Mouse (Mus musculus) liver, embryonic 13.5 days (tissue): Measurements from ENCODE around the gene Cass4. TPM values are rescaled to one million over a fixed set of nuclear protein-coding genes. Genes with fewer than 3 reads are reported as not detected.

ENCODE experiments used
- ATAC-seq: fragments of 200-750 bp; cut with Nextera tagmentation; 2 replicates; pipeline ENCODE4 v1.8.0; 2017; ENCODE audit warnings: low read depth, mild to moderate bottlenecking, moderate number of reproducible peaks, moderate library complexity
- DNase-seq: peaks from one replicate; pipeline ENCODE4 v3.0.0; 2022
- H3K27ac ChIP-seq: fragments of 300-500 bp; sonication (generic); 2 replicates; pipeline ENCODE4 v1.5.1; 2015; ENCODE audit warnings: moderate library complexity, mild to moderate bottlenecking, inconsistent platforms
- H3K27me3 ChIP-seq: fragments of 300-500 bp; sonication (generic); 2 replicates; pipeline ENCODE4 v1.6.1; 2015; ENCODE audit warnings: mild to moderate bottlenecking, inconsistent platforms
- H3K36me3 ChIP-seq: fragments of 300-500 bp; sonication (generic); 2 replicates; pipeline ENCODE4 v1.6.1; 2015; ENCODE audit warnings: mild to moderate bottlenecking, inconsistent platforms
- H3K4me1 ChIP-seq: fragments of 300-500 bp; sonication (generic); replicated peaks from 2 replicates; pipeline ENCODE4 v1.6.1; 2015; ENCODE audit warnings: inconsistent platforms
- H3K4me2 ChIP-seq: fragments of 300-500 bp; sonication (generic); 2 replicates; pipeline ENCODE4 v1.6.1; 2015; ENCODE audit warnings: inconsistent platforms, mild to moderate bottlenecking, moderate library complexity
- H3K4me3 ChIP-seq: fragments of 300-500 bp; sonication (generic); replicated peaks from 2 replicates; pipeline ENCODE4 v1.5.1; 2015; ENCODE audit warnings: mild to moderate bottlenecking, inconsistent platforms
- H3K9ac ChIP-seq: fragments of 300-500 bp; sonication (generic); 2 replicates; pipeline ENCODE4 v1.6.1; 2015; ENCODE audit warnings: mild to moderate bottlenecking, inconsistent platforms
- H3K9me3 ChIP-seq: fragments of 300-500 bp; sonication (generic); replicated peaks from 2 replicates; pipeline ENCODE4 v1.6.1; 2016; ENCODE audit warnings: inconsistent platforms
- WGBS: fragments of 180-500 bp; shearing (Covaris S2); methylation state at CpG from one replicate; pipeline ENCODE4 v1.1.7; 2015; ENCODE audit not compliant: insufficient replicate concordance; 5-methylcytosine and 5-hydroxymethylcytosine counted together
- polyA plus RNA-seq: library from polyadenylated mRNA; unstranded; fragments of >200 nt; fragmentation: Nextera tagmentation; extraction: Ambion mirVana; gene quantifications from 2 replicates; pipeline ENCODE4 v1.2.1, GENCODE M21; 2015

The Cass4 gene
- polyA plus RNA-seq, 1 experiment from 2014 or later, result 0.61 TPM

DNA sequence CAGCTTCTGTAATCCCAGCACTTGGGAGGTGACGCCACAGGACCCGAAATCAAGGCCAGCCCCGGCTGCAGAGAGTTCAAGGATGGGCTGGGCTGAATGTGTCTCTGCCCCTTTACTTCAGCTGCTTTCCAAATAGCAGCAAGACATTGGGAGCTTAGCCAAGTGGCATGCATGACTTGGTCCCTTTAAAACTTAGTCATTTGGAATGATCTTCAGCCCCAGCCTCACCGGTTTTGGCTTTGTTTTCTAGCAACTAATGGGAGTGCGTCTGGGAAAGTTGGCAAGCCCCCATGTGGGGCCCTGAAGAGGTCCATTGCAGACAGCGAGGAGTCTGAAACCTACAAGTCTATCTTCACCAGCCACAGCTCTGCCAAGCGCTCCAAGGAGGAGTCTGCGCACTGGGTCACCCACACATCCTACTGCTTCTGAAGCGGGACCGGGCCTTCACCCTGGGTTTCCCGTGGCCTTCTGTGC, 74.8 kb downstream of the Cass4 start:
- Histone ChIP-seq H3K36me3 (peaks cover 64% of the 10 kb centered on the region), H3K9ac (no peak overlapping the region), H3K4me1 (no peaks in the 10 kb centered on the region), H3K4me2 (no peak overlapping the region), H3K27me3 (no peaks in the 10 kb centered on the region), H3K27ac (no peak overlapping the region), H3K4me3 (no peak overlapping the region), H3K9me3 (no peaks in the 10 kb centered on the region)
- WGBS, result 88% methylated on average over 11 of the region's 11 CpGs
- DNase-seq (no peak), ATAC-seq (no peak)

GRCm38 (mm10) chr2:172472318-172472717, 78.7 kb downstream of the Cass4 start, which contains the start of gene Fam209:
Fam209 (plus strand) TSS chr2:172472520.
- WGBS, result 80% methylated on average over 11 of the region's 11 CpGs
- Histone ChIP-seq H3K4me3 (no peak within 1 kb of the TSS), H3K4me2 (no peak within 1 kb of the TSS), H3K4me1 (0 out of 2 replicates have a peak, but pooled peaks cover 6% of the 10 kb centered on the region), H3K9me3 (no peaks in the 10 kb centered on the region), H3K36me3 (peaks cover 28% of the 10 kb centered on the region), H3K27ac (no peak within 1 kb of the TSS), H3K27me3 (no peaks in the 10 kb centered on the region), H3K9ac (no peak within 1 kb of the TSS)
- DNase-seq (no peak), ATAC-seq (no peak)

GRCm38 (mm10) chr2:172473591-172473990, 80.0 kb downstream of the Cass4 start:
- WGBS, result 71% methylated on average over 8 of the region's 8 CpGs
- no peaks in the 10 kb centered on the region for H3K9me3 ChIP-seq
- H3K9ac ChIP-seq, result no peak overlapping the region
- H3K27me3 ChIP-seq, result no peaks in the 10 kb centered on the region
- no peak overlapping the region for H3K4me2 ChIP-seq
- H3K36me3 ChIP-seq, result peaks cover 15% of the 10 kb centered on the region
- no peak overlapping the region for H3K27ac ChIP-seq
- H3K4me1 ChIP-seq, result 0 out of 2 replicates have a peak, but pooled peaks cover 6% of the 10 kb centered on the region
- DNase-seq, result no peak
- no peak for ATAC-seq
- no peak overlapping the region for H3K4me3 ChIP-seq

- DNase-seq (no peak), ATAC-seq (no peak)
- H3K4me3 ChIP-seq, result no peak overlapping the region
- no peaks in the 10 kb centered on the region for H3K9me3 ChIP-seq
- no peak overlapping the region for H3K4me2 ChIP-seq
- H3K36me3 ChIP-seq, result peaks cover 1% of the 10 kb centered on the region
- no peak overlapping the region for H3K9ac ChIP-seq
- no peak overlapping the region for H3K27ac ChIP-seq
- 26% methylated on average over 6 of the region's 6 CpGs for WGBS
- H3K27me3 ChIP-seq, result no peaks in the 10 kb centered on the region
- H3K4me1 ChIP-seq, result 0 out of 2 replicates have a peak, but pooled peaks cover 6% of the 10 kb centered on the region
Measured at GRCm38 (mm10) chr2:172474970-172475369, 81.4 kb downstream of the Cass4 start.

- no peak for DNase-seq
- WGBS, result 21% methylated on average over 10 of the region's 10 CpGs
Measured at GRCm38 (mm10) chr2:172476707-172477260, 83.2 kb downstream of the Cass4 start.

DNA sequence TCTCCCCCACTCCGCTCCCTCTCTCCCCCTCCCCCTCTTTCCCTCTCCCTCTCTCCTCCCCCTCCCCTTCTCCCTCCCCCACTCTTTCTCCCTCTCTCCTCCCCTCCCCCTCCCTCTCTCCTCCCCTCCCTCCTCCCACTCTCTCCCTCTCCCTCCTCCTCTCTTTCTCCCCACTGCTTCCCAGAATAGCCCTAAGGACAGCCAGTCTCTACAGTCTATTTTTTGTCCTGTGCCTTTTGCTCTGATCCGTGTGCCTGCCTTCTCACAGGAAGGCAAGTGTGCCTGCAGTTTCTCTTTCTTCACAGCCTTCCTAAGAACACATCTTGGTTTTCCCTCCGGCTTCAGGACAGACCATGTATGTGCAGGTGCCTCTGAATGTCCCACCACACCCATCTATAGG, 83.8 kb downstream of the Cass4 start:
- no peaks in the 10 kb centered on the region for H3K27me3 ChIP-seq
- no peak overlapping the region for H3K9ac ChIP-seq
- no peak overlapping the region for H3K27ac ChIP-seq
- H3K4me3 ChIP-seq, result no peak overlapping the region
- H3K9me3 ChIP-seq, result no peaks in the 10 kb centered on the region
- H3K4me2 ChIP-seq, result no peak overlapping the region
- ATAC-seq, result no peak
- DNase-seq, result no peak
- WGBS, result 46% methylated on average over 3 of the region's 3 CpGs
- H3K4me1 ChIP-seq, result 0 out of 2 replicates have a peak, but pooled peaks cover 6% of the 10 kb centered on the region
- no peaks in the 10 kb centered on the region for H3K36me3 ChIP-seq

More at GRCm38 (mm10) chr2:172476707-172477260, 83.2 kb downstream of the Cass4 start:
- H3K27ac ChIP-seq, result no peak overlapping the region
- 0 out of 2 replicates have a peak, but pooled peaks cover 6% of the 10 kb centered on the region for H3K4me1 ChIP-seq
- H3K36me3 ChIP-seq, result no peaks in the 10 kb centered on the region
- H3K4me3 ChIP-seq, result no peak overlapping the region
- no peaks in the 10 kb centered on the region for H3K9me3 ChIP-seq
- H3K27me3 ChIP-seq, result no peaks in the 10 kb centered on the region
- H3K4me2 ChIP-seq, result no peak overlapping the region
- H3K9ac ChIP-seq, result no peak overlapping the region
- ATAC-seq, result no peak

- H3K9me3 ChIP-seq, result no peaks in the 10 kb centered on the region
- no peak for ATAC-seq
- no peaks in the 10 kb centered on the region for H3K27me3 ChIP-seq
- 0 out of 2 replicates have a peak, but pooled peaks cover 6% of the 10 kb centered on the region for H3K4me1 ChIP-seq
- WGBS, result 4% methylated on average over 2 of the region's 2 CpGs
- no peaks in the 10 kb centered on the region for H3K36me3 ChIP-seq
- H3K4me2 ChIP-seq, result no peak overlapping the region
- no peak overlapping the region for H3K27ac ChIP-seq
- no peak overlapping the region for H3K9ac ChIP-seq
- H3K4me3 ChIP-seq, result no peak overlapping the region
- DNase-seq, result no peak
Measured at GRCm38 (mm10) chr2:172477860-172478259, 84.3 kb downstream of the Cass4 start.

DNA sequence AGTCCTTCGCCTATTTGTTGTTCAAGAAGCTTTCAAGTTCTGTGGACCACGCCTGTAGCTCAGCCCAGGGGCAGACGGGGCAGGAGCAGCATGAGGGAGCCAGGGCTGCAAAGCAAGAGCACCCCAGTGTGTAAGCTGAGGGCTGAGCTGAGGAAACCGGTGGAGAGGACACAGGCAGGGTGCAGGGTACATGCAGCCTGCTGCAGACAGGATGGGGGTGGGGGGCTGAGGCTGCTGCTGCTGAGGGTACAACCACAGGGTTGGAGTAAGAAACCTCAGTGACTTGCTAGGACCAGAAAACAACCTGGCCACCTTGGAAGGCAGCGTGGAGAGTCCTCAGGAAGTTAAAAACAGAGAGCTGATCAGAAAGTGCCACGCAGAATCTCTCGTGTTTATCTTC, 86.7 kb downstream of the Cass4 start:
- ATAC-seq, result no peak

DNA sequence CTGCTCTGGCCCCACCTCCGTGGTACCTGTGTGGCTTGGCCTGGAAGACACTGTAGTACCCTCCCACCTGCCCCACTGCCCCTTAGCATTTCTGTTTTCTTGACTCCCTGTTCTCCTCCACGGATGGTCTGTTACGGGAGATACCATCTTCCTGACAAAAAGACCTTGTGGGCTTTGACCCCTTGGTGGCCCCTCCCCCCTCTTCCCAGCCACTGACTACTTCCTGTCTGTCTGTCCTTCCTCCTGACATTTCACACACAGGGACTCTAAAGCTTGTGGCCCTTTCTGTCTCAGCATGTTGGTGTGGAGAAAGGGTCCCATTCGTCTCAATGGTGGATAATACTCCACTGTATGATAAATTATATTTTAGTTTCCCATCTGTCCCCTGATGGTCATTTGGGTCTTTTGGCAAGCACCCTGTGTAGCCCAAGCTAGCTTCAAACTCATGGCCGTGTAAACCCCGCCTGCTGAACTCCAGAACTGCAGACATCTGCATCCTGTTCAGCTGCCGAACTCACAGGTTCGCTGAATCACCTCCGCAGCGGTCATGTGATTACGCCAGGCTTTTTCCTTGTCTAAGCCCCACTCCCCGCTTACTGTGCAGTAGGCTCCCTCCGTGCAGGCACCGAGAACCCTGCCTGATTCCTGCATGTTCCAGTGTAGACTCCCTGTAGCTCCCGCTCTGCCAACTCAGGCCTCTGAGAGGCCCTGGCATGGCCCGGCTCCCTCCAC, 88.2 kb downstream of the Cass4 start:
- Histone ChIP-seq H3K9me3 (no peaks in the 10 kb centered on the region), H3K36me3 (no peaks in the 10 kb centered on the region), H3K4me1 (0 out of 2 replicates have a peak, but pooled peaks cover 3% of the 10 kb centered on the region), H3K4me3 (no peak overlapping the region), H3K27ac (no peak overlapping the region), H3K4me2 (no peak overlapping the region), H3K27me3 (no peaks in the 10 kb centered on the region), H3K9ac (no peak overlapping the region)
- ATAC-seq, result no peak
- WGBS, result 52% methylated on average over 16 of the region's 16 CpGs
- no peak for DNase-seq

More for the DNA sequence above, 86.7 kb downstream of the Cass4 start:
- no peak for DNase-seq
- Histone ChIP-seq H3K27ac (no peak overlapping the region), H3K36me3 (no peaks in the 10 kb centered on the region), H3K4me3 (no peak overlapping the region), H3K4me1 (0 out of 2 replicates have a peak, but pooled peaks cover 6% of the 10 kb centered on the region), H3K4me2 (no peak overlapping the region), H3K9me3 (no peaks in the 10 kb centered on the region), H3K27me3 (no peaks in the 10 kb centered on the region), H3K9ac (no peak overlapping the region)
- 48% methylated on average over 7 of the region's 7 CpGs for WGBS
